Mouse (Mus musculus) heart, adult 2 months (tissue): ENCODE data around the gene Ddx50.

Experiments used
- CTCF ChIP-seq: fragments of 200-600 bp; IDR thresholded peaks from 2 replicates; pipeline ENCODE4 v1.8.1; 2022; ENCODE audit warnings: antibody characterized with exemption, mild to moderate bottlenecking, moderate library complexity
- EP300 ChIP-seq: fragments of 200-500 bp; IDR thresholded peaks from 2 replicates; pipeline ENCODE4 v1.6.1; 2011; ENCODE audit warnings: low read depth, low read length, control low read depth; ENCODE audit not compliant: insufficient read depth
- POLR2A ChIP-seq: fragments of 200-500 bp; IDR thresholded peaks from 2 replicates; pipeline ENCODE4 v1.6.1; 2011; ENCODE audit warnings: mild to moderate bottlenecking, low read depth, low read length, control low read depth; ENCODE audit not compliant: insufficient read depth

DNA sequence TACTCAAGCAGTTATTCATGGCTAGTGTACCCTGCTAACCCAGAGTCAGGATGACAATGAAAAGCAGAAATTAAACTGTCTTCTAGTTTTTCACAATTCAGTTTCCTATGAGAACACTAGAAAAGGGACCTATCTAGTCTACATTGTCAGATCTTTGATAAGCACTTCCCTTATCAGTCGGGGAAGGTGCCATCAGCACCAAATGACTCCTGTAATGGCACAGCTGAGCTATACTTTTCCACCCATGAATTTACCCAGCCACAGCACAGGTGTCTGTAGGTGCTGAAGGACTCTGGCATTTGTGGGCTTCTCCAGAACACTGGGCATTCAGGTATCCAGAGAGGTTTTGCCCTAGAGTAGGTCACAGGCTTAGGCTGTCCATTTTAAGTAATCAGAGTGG is 67.8 kb downstream of the Ddx50 start:
- TF ChIP-seq POLR2A (no peak), CTCF (no peak), EP300 (no peak)
